Mouse (Mus musculus) liver, embryonic 14.5 days (tissue): ENCODE measurements at regions not wholly inside any gene's neighbourhood (a gene's known extent, or its start where the extent isn't known, plus 50 kb on each side); places are given as distances from the start of the nearest gene placed in this dataset.
"Not testable (repeated sequence)": the region's sequence is repeated elsewhere in the genome, so short reads cannot be mapped to it uniquely, and the experiment has no call there.

ENCODE experiments used
- ATAC-seq: fragments of 200-750 bp; cut with Nextera tagmentation; 2 replicates; pipeline ENCODE4 v1.8.0; 2017; ENCODE audit warnings: moderate number of reproducible peaks, mild to moderate bottlenecking, moderate library complexity; ENCODE audit not compliant: insufficient read depth
- DNase-seq, 3 experiments: peaks; one replicate each; pipeline ENCODE4 v3.0.0-alpha.2; 2012 to 2013; ENCODE audit warnings: low read depth in 3 of 3, low spot score in 3 of 3
- H3K27ac ChIP-seq: fragments of 300-500 bp; sonication (generic); 2 replicates; pipeline ENCODE4 v1.5.1; 2014; ENCODE audit warnings: moderate library complexity, mild to moderate bottlenecking, control low read depth, inconsistent platforms
- H3K27me3 ChIP-seq: fragments of 300-500 bp; sonication (generic); 2 replicates; pipeline ENCODE4 v1.6.1; 2014; ENCODE audit warnings: mild to moderate bottlenecking, low read length, moderate library complexity; ENCODE audit not compliant: control insufficient read depth, insufficient read depth
- H3K36me3 ChIP-seq: fragments of 300-500 bp; sonication (generic); replicated peaks from 2 replicates; pipeline ENCODE4 v1.6.1; 2014; ENCODE audit warnings: low read depth; ENCODE audit not compliant: control insufficient read depth, insufficient read depth
- H3K4me1 ChIP-seq, 2 experiments: fragments of 200-500 bp in 1 of 2; fragments of 300-500 bp in 1 of 2; sonication (generic) in 1 of 2; replicated peaks; 2 replicates each; pipeline ENCODE4 v1.6.1; 2012 to 2014; ENCODE audit warnings: antibody characterized with exemption in 1 of 2, inconsistent platforms in 1 of 2, low read length in 1 of 2; ENCODE audit not compliant: control insufficient read depth in 2 of 2, insufficient read depth in 2 of 2
- H3K4me2 ChIP-seq: fragments of 300-500 bp; sonication (generic); 2 replicates; pipeline ENCODE4 v1.6.1; 2014; ENCODE audit warnings: low read depth, mild to moderate bottlenecking, control low read depth, moderate library complexity
- H3K4me3 ChIP-seq, 2 experiments: fragments of 200-500 bp in 1 of 2; fragments of 300-500 bp in 1 of 2; sonication (generic) in 1 of 2; 2 replicates each; pipeline ENCODE4 v1.5.1; 2012 to 2014; ENCODE audit warnings: low read depth in 2 of 2, low read length in 2 of 2, mild to moderate bottlenecking in 2 of 2, control low read depth in 1 of 2, inconsistent platforms in 1 of 2, moderate library complexity in 1 of 2; ENCODE audit not compliant: insufficient read depth in 1 of 2
- H3K9ac ChIP-seq: fragments of 300-500 bp; sonication (generic); replicated peaks from 2 replicates; pipeline ENCODE4 v1.6.1; 2014; ENCODE audit warnings: mild to moderate bottlenecking, control low read depth, moderate library complexity
- H3K9me3 ChIP-seq: fragments of 300-500 bp; sonication (generic); 2 replicates; pipeline ENCODE4 v1.6.1; 2016; ENCODE audit warnings: low read length, mixed read lengths; ENCODE audit not compliant: control insufficient read depth
- CTCF ChIP-seq: IDR thresholded peaks from 2 replicates; pipeline ENCODE4 v1.5.1; 2016; ENCODE audit warnings: antibody characterized with exemption, low read depth, control low read depth
- EP300 ChIP-seq: IDR thresholded peaks from 2 replicates; pipeline ENCODE4 v1.6.1; 2016; ENCODE audit warnings: antibody characterized with exemption, low read depth
- WGBS: fragments of 180-500 bp; shearing (Covaris S2); extraction: QIAGEN DNeasy Blood & Tissue Kit; methylation state at CpG from one replicate; pipeline ENCODE4 v1.1.7; 2014; ENCODE audit not compliant: insufficient replicate concordance; 5-methylcytosine and 5-hydroxymethylcytosine counted together

- Histone ChIP-seq H3K9ac (no peak overlapping the region), H3K9me3 (no peaks in the 10 kb centered on the region), H3K4me3 (no peak overlapping the region), H3K4me1 (no peaks in the 10 kb centered on the region), H3K4me2 (no peak overlapping the region), H3K36me3 (no peaks in the 10 kb centered on the region), H3K27me3 (no peaks in the 10 kb centered on the region), H3K27ac (no peak overlapping the region)
- ATAC-seq (no peak), DNase-seq (no peak)
- 58% methylated on average over 2 of the region's 2 CpGs for WGBS
- TF ChIP-seq CTCF, result no peak
- TF ChIP-seq EP300, result no peak
Observed at GRCm38 (mm10) chr7:73245431-73245830, 129.9 kb upstream of the Rgma start.

GRCm38 (mm10) chr7:73250593-73250992, 124.7 kb upstream of the Rgma start:
- H3K4me2 ChIP-seq, result no peak overlapping the region
- 68% methylated on average over 8 of the region's 8 CpGs for WGBS
- H3K27me3 ChIP-seq, result no peaks in the 10 kb centered on the region
- H3K9me3 ChIP-seq, result no peaks in the 10 kb centered on the region
- H3K27ac ChIP-seq, result no peak overlapping the region
- no peaks in the 10 kb centered on the region for H3K4me1 ChIP-seq
- ATAC-seq (no peak), DNase-seq (no peak)
- no peak overlapping the region for H3K9ac ChIP-seq
- TF ChIP-seq EP300 (no peak), CTCF (no peak)
- H3K36me3 ChIP-seq, result no peaks in the 10 kb centered on the region
- H3K4me3 ChIP-seq, result no peak overlapping the region

- no peak for TF ChIP-seq EP300
- no peak for TF ChIP-seq CTCF
- H3K9ac ChIP-seq, result no peak overlapping the region
- no peak overlapping the region for H3K4me2 ChIP-seq
- no peaks in the 10 kb centered on the region for H3K36me3 ChIP-seq
- no peaks in the 10 kb centered on the region for H3K4me1 ChIP-seq
- no peaks in the 10 kb centered on the region for H3K9me3 ChIP-seq
- ATAC-seq, result no peak
- WGBS, result 67% methylated on average over 6 of the region's 6 CpGs
- no peak overlapping the region for H3K27ac ChIP-seq
- no peak for DNase-seq
- H3K27me3 ChIP-seq, result no peaks in the 10 kb centered on the region
- H3K4me3 ChIP-seq, result no peak overlapping the region
Observed at GRCm38 (mm10) chr7:73251187-73251740, 124.0 kb upstream of the Rgma start.

- WGBS, result 49% methylated on average over 6 of the region's 7 CpGs
- not testable (repeated sequence) for H3K9me3 ChIP-seq, ATAC-seq, H3K4me3 ChIP-seq, H3K27me3 ChIP-seq, H3K4me2 ChIP-seq, DNase-seq, H3K36me3 ChIP-seq, H3K27ac ChIP-seq, H3K4me1 ChIP-seq, H3K9ac ChIP-seq
Observed at GRCm38 (mm10) chr7:73254972-73255371, 120.3 kb upstream of the Rgma start.

- H3K27ac ChIP-seq, result no peak overlapping the region
- TF ChIP-seq EP300 (no peak), CTCF (no peak)
- H3K27me3 ChIP-seq, result no peaks in the 10 kb centered on the region
- ATAC-seq, result no peak
- H3K36me3 ChIP-seq, result no peaks in the 10 kb centered on the region
- H3K4me3 ChIP-seq, result no peak overlapping the region
- no peak overlapping the region for H3K9ac ChIP-seq
- H3K4me2 ChIP-seq, result no peak overlapping the region
- H3K9me3 ChIP-seq, result no peaks in the 10 kb centered on the region
- DNase-seq, result no peak
- WGBS, result 59% methylated on average over 4 of the region's 4 CpGs
- H3K4me1 ChIP-seq, result no peaks in the 10 kb centered on the region
Observed at GRCm38 (mm10) chr7:73260140-73260539, 115.2 kb upstream of the Rgma start.
